In genomic region chr4:117887920-117888319, GRCm38 (mm10) we compare ENCODE assay signal across 7 mouse cellular contexts. TPM values are rescaled to one million over a fixed set of nuclear protein-coding genes. Genes with fewer than 3 reads are reported as not detected.
DNase-seq lines count a peak whose midpoint lies in the region; ATAC-seq lines count a peak whose summit lies in the region.

No protein-coding gene starts in this region.

- H3K27ac ChIP-seq in kidney, embryonic 14.5 days (ENCODE audit: low read depth, low read length) = no peak overlapping the region
- H3K27ac ChIP-seq in embryonic facial prominence, embryonic 14.5 days (replicated peaks; ENCODE audit: low read depth, low read length) = no peak overlapping the region
- no peak overlapping the region for H3K27ac ChIP-seq in hindbrain, embryonic 16.5 days (ENCODE audit: low read depth, low read length)
- no peak overlapping the region for H3K27ac ChIP-seq in midbrain, embryonic 15.5 days

- no peaks in the 10 kb centered on the region for H3K27me3 ChIP-seq in kidney, embryonic 14.5 days (ENCODE audit: control insufficient read depth, insufficient read depth, low read length)
- H3K27me3 ChIP-seq in embryonic facial prominence, embryonic 14.5 days (replicated peaks; ENCODE audit: control insufficient read depth, insufficient read depth, low read length) = no peaks in the 10 kb centered on the region
- H3K27me3 ChIP-seq in hindbrain, embryonic 16.5 days (replicated peaks; ENCODE audit: control insufficient read depth, insufficient read depth, low read length) = no peaks in the 10 kb centered on the region
- no peaks in the 10 kb centered on the region for H3K27me3 ChIP-seq in midbrain, embryonic 15.5 days (replicated peaks)

- no peak for DNase-seq in kidney, postnatal 36 days
- DNase-seq in embryonic facial prominence, embryonic 14.5 days (ENCODE audit: low spot score) = no peak
- DNase-seq in right cerebral cortex, postnatal 25 days = no peak
- DNase-seq in ovary, postnatal 14 days (ENCODE audit: low spot score) = no peak

- 75% methylated on average over 2 of the region's 2 CpGs for WGBS in kidney, embryonic 14.5 days
- WGBS in embryonic facial prominence, embryonic 14.5 days = 76% methylated on average over 2 of the region's 2 CpGs
- 75% methylated on average over 2 of the region's 2 CpGs for WGBS in hindbrain, embryonic 16.5 days
- WGBS in midbrain, embryonic 15.5 days = 76% methylated on average over 2 of the region's 2 CpGs

- peaks cover 18% of the 10 kb centered on the region; the same call in 1 of the 2 replicates for H3K4me1 ChIP-seq in kidney, embryonic 14.5 days (ENCODE audit: control insufficient read depth, insufficient read depth, low read length)
- peaks cover 22% of the 10 kb centered on the region; the same call in 1 of the 2 replicates for H3K4me1 ChIP-seq in embryonic facial prominence, embryonic 14.5 days (ENCODE audit: control insufficient read depth, insufficient read depth, low read length)
- peaks cover 38% of the 10 kb centered on the region for H3K4me1 ChIP-seq in hindbrain, embryonic 16.5 days (ENCODE audit: control insufficient read depth, insufficient read depth, low read depth, low read length)
- peaks cover 50% of the 10 kb centered on the region for H3K4me1 ChIP-seq in midbrain, embryonic 15.5 days

- H3K4me2 ChIP-seq in kidney, embryonic 14.5 days (replicated peaks; ENCODE audit: low read depth, low read length) = peak overlapping the region; percentile 53
- peak overlapping the region; percentile 96 for H3K4me2 ChIP-seq in embryonic facial prominence, embryonic 14.5 days (ENCODE audit: low read depth, low read length)
- H3K4me2 ChIP-seq in hindbrain, embryonic 16.5 days (ENCODE audit: low read length) = peak overlapping the region; percentile 86
- peak overlapping the region; percentile 82 for H3K4me2 ChIP-seq in midbrain, embryonic 15.5 days

- H3K36me3 ChIP-seq in kidney, embryonic 14.5 days (ENCODE audit: control insufficient read depth, insufficient read depth, low read length) = peaks cover 25% of the 10 kb centered on the region
- H3K36me3 ChIP-seq in embryonic facial prominence, embryonic 14.5 days (ENCODE audit: control insufficient read depth, insufficient read depth, low read length) = peaks cover 17% of the 10 kb centered on the region
- peaks cover 9% of the 10 kb centered on the region; the same call in 1 of the 2 replicates for H3K36me3 ChIP-seq in hindbrain, embryonic 16.5 days (ENCODE audit: control insufficient read depth, insufficient read depth, low read length)
- peaks cover 8% of the 10 kb centered on the region; the same call in 1 of the 2 replicates for H3K36me3 ChIP-seq in midbrain, embryonic 15.5 days (replicated peaks)

- ATAC-seq in kidney, embryonic 14.5 days (ENCODE audit: low FRiP score, low TSS enrichment) = no peak
- ATAC-seq in embryonic facial prominence, embryonic 14.5 days (ENCODE audit: low read depth) = no peak
- ATAC-seq in hindbrain, embryonic 16.5 days = no peak
- no peak for ATAC-seq in midbrain, embryonic 15.5 days (replicated peaks)

- H3K9me3 ChIP-seq in kidney, embryonic 14.5 days (ENCODE audit: control insufficient read depth, low read length) = no peaks in the 10 kb centered on the region
- no peaks in the 10 kb centered on the region for H3K9me3 ChIP-seq in embryonic facial prominence, embryonic 14.5 days (ENCODE audit: control insufficient read depth, low read length)
- no peaks in the 10 kb centered on the region for H3K9me3 ChIP-seq in hindbrain, embryonic 16.5 days (ENCODE audit: control insufficient read depth, low read length)
- no peaks in the 10 kb centered on the region for H3K9me3 ChIP-seq in midbrain, embryonic 15.5 days

- no peak overlapping the region for H3K4me3 ChIP-seq in kidney, embryonic 14.5 days (ENCODE audit: low read length)
- H3K4me3 ChIP-seq in embryonic facial prominence, embryonic 14.5 days (ENCODE audit: low read depth, low read length) = peak overlapping the region; percentile 95
- H3K4me3 ChIP-seq in hindbrain, embryonic 16.5 days (ENCODE audit: low read length) = no peak overlapping the region; the same call in 1 of the 2 replicates
- H3K4me3 ChIP-seq in midbrain, embryonic 15.5 days = peak overlapping the region; percentile 69

- no peak overlapping the region for H3K9ac ChIP-seq in kidney, embryonic 14.5 days (ENCODE audit: low read depth, low read length)
- H3K9ac ChIP-seq in embryonic facial prominence, embryonic 14.5 days (ENCODE audit: low read depth, low read length) = no peak overlapping the region
- peak overlapping the region; percentile 59 for H3K9ac ChIP-seq in hindbrain, embryonic 16.5 days (ENCODE audit: low read depth, low read length)
- H3K9ac ChIP-seq in midbrain, embryonic 15.5 days = peak overlapping the region; percentile 23; the same call in 1 of the 2 replicates

RNA-seq across cellular contexts. Expression of gene Atp6v0b, which starts 0.8 kb away (rescaled TPM):
- polyA plus RNA-seq in kidney, embryonic 14.5 days (2014; fragmentation: Nextera tagmentation; extraction: Ambion mirVana) = 182 and 213 TPM in 2 replicates
- 199 and 230 TPM in 2 replicates for polyA plus RNA-seq in embryonic facial prominence, embryonic 14.5 days (2014; fragmentation: Nextera tagmentation; extraction: Ambion mirVana)
- polyA plus RNA-seq in hindbrain, embryonic 16.5 days (2015; fragmentation: Nextera tagmentation; extraction: Ambion mirVana) = 631 and 701 TPM in 2 replicates
- 617 and 618 TPM in 2 replicates for polyA plus RNA-seq in midbrain, embryonic 15.5 days (2015; fragmentation: Nextera tagmentation; extraction: Ambion mirVana)

RNA-seq across cellular contexts. Expression of gene Dph2, which starts 3.9 kb away (rescaled TPM):
- 19.1 and 22.0 TPM in 2 replicates for polyA plus RNA-seq in kidney, embryonic 14.5 days (2014; fragmentation: Nextera tagmentation; extraction: Ambion mirVana)
- polyA plus RNA-seq in embryonic facial prominence, embryonic 14.5 days (2014; fragmentation: Nextera tagmentation; extraction: Ambion mirVana) = 13.4 and 15.0 TPM in 2 replicates
- 21.8 and 24.0 TPM in 2 replicates for polyA plus RNA-seq in hindbrain, embryonic 16.5 days (2015; fragmentation: Nextera tagmentation; extraction: Ambion mirVana)
- polyA plus RNA-seq in midbrain, embryonic 15.5 days (2015; fragmentation: Nextera tagmentation; extraction: Ambion mirVana) = 24.0 and 25.5 TPM in 2 replicates

RNA-seq across cellular contexts. Expression of gene B4galt2, which starts 4.6 kb away (rescaled TPM):
- 30.9 and 31.5 TPM in 2 replicates for polyA plus RNA-seq in kidney, embryonic 14.5 days (2014; fragmentation: Nextera tagmentation; extraction: Ambion mirVana)
- polyA plus RNA-seq in embryonic facial prominence, embryonic 14.5 days (2014; fragmentation: Nextera tagmentation; extraction: Ambion mirVana) = 34.3 and 42.8 TPM in 2 replicates
- polyA plus RNA-seq in hindbrain, embryonic 16.5 days (2015; fragmentation: Nextera tagmentation; extraction: Ambion mirVana) = 64.4 and 65.6 TPM in 2 replicates
- polyA plus RNA-seq in midbrain, embryonic 15.5 days (2015; fragmentation: Nextera tagmentation; extraction: Ambion mirVana) = 65.4 and 67.7 TPM in 2 replicates

RNA-seq across cellular contexts. Expression of gene Ccdc24, which starts 15.6 kb away (rescaled TPM):
- 1.8 and 2.0 TPM in 2 replicates for polyA plus RNA-seq in kidney, embryonic 14.5 days (2014; fragmentation: Nextera tagmentation; extraction: Ambion mirVana)
- polyA plus RNA-seq in embryonic facial prominence, embryonic 14.5 days (2014; fragmentation: Nextera tagmentation; extraction: Ambion mirVana) = 2.3 and 3.3 TPM in 2 replicates
- 2.1 and 2.2 TPM in 2 replicates for polyA plus RNA-seq in hindbrain, embryonic 16.5 days (2015; fragmentation: Nextera tagmentation; extraction: Ambion mirVana)
- 2.7 and 3.2 TPM in 2 replicates for polyA plus RNA-seq in midbrain, embryonic 15.5 days (2015; fragmentation: Nextera tagmentation; extraction: Ambion mirVana)

RNA-seq across cellular contexts. Expression of gene Ipo13, which starts 26.9 kb away (rescaled TPM):
- polyA plus RNA-seq in kidney, embryonic 14.5 days (2014; fragmentation: Nextera tagmentation; extraction: Ambion mirVana) = 29.0 and 40.1 TPM in 2 replicates
- polyA plus RNA-seq in embryonic facial prominence, embryonic 14.5 days (2014; fragmentation: Nextera tagmentation; extraction: Ambion mirVana) = 38.2 and 40.6 TPM in 2 replicates
- 63.1 and 76.2 TPM in 2 replicates for polyA plus RNA-seq in hindbrain, embryonic 16.5 days (2015; fragmentation: Nextera tagmentation; extraction: Ambion mirVana)
- 76.5 and 77.1 TPM in 2 replicates for polyA plus RNA-seq in midbrain, embryonic 15.5 days (2015; fragmentation: Nextera tagmentation; extraction: Ambion mirVana)

Comparison
In these comparisons a context has a peak if more than half of its experiments do, and no peak if none do; other contexts are left out.
1. H3K4me3 ChIP-seq: peak in embryonic facial prominence, embryonic 14.5 days (single experiment) and midbrain, embryonic 15.5 days (single experiment); none in kidney, embryonic 14.5 days (single experiment) and hindbrain, embryonic 16.5 days (single experiment).
2. H3K9ac ChIP-seq: peak in hindbrain, embryonic 16.5 days (single experiment) and midbrain, embryonic 15.5 days (single experiment); none in kidney, embryonic 14.5 days (single experiment) and embryonic facial prominence, embryonic 14.5 days (single experiment).
3. Peak in every context shown above with its lines, with median percentiles within 50 percentile points of each other: H3K4me2 ChIP-seq.